Mouse (Mus musculus): Measurements from ENCODE around the gene Pde4c.

Gene Pde4c

GRCm38 (mm10) chr8:70697366-70698250 is 25.9 kb upstream of the Pde4c start:
- DNase-seq (ENCODE audit: low spot score): no peak

GRCm38 (mm10) chr8:70698310-70699109 is 25.0 kb upstream of the Pde4c start, which contains the start of gene Jund:
TSS of gene Jund (plus strand) at chr8:70698949.
- peak; percentile 98 for DNase-seq (ENCODE audit: low spot score)

GRCm38 (mm10) chr8:70699116-70699833 is 24.2 kb upstream of the Pde4c start:
- no peak for DNase-seq (ENCODE audit: low spot score)

GRCm38 (mm10) chr8:70699834-70700554 is 23.5 kb upstream of the Pde4c start:
- peak; percentile 80 for DNase-seq (ENCODE audit: low spot score)

- DNase-seq (ENCODE audit: low spot score): peak; percentile 84
These were observed 23.0 kb upstream of the Pde4c start for GRCm38 (mm10) chr8:70700555-70700922.

GRCm38 (mm10) chr8:70701048-70701981 is 22.2 kb upstream of the Pde4c start:
- no peak for DNase-seq (ENCODE audit: low spot score)

GRCm38 (mm10) chr8:70701982-70702841 is 21.3 kb upstream of the Pde4c start:
- no peak for DNase-seq (ENCODE audit: low spot score)

GRCm38 (mm10) chr8:70702842-70703182 is 20.7 kb upstream of the Pde4c start:
- DNase-seq (ENCODE audit: low spot score): peak; percentile 53

- no peak for DNase-seq (ENCODE audit: low spot score)
These were observed 20.2 kb upstream of the Pde4c start, which contains the start of gene Iqcn for GRCm38 (mm10) chr8:70703287-70703686. TSS of gene Iqcn (plus strand) at chr8:70703457.

GRCm38 (mm10) chr8:70708281-70708680 is 15.2 kb upstream of the Pde4c start:
- DNase-seq (ENCODE audit: low spot score): no peak

GRCm38 (mm10) chr8:70709794-70710193 is 13.7 kb upstream of the Pde4c start:
- DNase-seq (ENCODE audit: low spot score): no peak

GRCm38 (mm10) chr8:70710296-70710695 is 13.2 kb upstream of the Pde4c start:
- DNase-seq (ENCODE audit: low spot score): no peak

- no peak for DNase-seq (ENCODE audit: low spot score)
These were observed 12.5 kb upstream of the Pde4c start for GRCm38 (mm10) chr8:70711041-70711440.

- no peak for DNase-seq (ENCODE audit: low spot score)
These were observed 9.5 kb upstream of the Pde4c start for GRCm38 (mm10) chr8:70713991-70714390.

GRCm38 (mm10) chr8:70715086-70715485 is 8.4 kb upstream of the Pde4c start:
- no peak for DNase-seq (ENCODE audit: low spot score)

GRCm38 (mm10) chr8:70716521-70717400 is 6.8 kb upstream of the Pde4c start:
- DNase-seq (ENCODE audit: low spot score): no peak

- DNase-seq (ENCODE audit: low spot score): no peak
These were observed 5.2 kb upstream of the Pde4c start, which contains the start of gene Gm3336 for GRCm38 (mm10) chr8:70718297-70718696. TSS of gene Gm3336 (plus strand) at chr8:70718543.

- DNase-seq (ENCODE audit: low spot score): no peak
These were observed 3.7 kb upstream of the Pde4c start for GRCm38 (mm10) chr8:70719796-70720270.
